Mouse (Mus musculus) bone marrow, adult 2 months (tissue): Measurements from ENCODE around the gene Cdk13.

Experiments
- CTCF ChIP-seq: fragments of 200-500 bp; IDR thresholded peaks from 2 replicates; pipeline ENCODE4 v1.5.1; 2011; ENCODE audit warnings: low read length, control low read depth; ENCODE audit not compliant: control insufficient read depth, insufficient read depth
- POLR2A ChIP-seq: fragments of 200-500 bp; IDR thresholded peaks from 2 replicates; pipeline ENCODE4 v1.6.1; 2011; ENCODE audit warnings: low read depth, mild to moderate bottlenecking, control low read depth, low read length, borderline replicate concordance; ENCODE audit not compliant: control insufficient read depth

DNA sequence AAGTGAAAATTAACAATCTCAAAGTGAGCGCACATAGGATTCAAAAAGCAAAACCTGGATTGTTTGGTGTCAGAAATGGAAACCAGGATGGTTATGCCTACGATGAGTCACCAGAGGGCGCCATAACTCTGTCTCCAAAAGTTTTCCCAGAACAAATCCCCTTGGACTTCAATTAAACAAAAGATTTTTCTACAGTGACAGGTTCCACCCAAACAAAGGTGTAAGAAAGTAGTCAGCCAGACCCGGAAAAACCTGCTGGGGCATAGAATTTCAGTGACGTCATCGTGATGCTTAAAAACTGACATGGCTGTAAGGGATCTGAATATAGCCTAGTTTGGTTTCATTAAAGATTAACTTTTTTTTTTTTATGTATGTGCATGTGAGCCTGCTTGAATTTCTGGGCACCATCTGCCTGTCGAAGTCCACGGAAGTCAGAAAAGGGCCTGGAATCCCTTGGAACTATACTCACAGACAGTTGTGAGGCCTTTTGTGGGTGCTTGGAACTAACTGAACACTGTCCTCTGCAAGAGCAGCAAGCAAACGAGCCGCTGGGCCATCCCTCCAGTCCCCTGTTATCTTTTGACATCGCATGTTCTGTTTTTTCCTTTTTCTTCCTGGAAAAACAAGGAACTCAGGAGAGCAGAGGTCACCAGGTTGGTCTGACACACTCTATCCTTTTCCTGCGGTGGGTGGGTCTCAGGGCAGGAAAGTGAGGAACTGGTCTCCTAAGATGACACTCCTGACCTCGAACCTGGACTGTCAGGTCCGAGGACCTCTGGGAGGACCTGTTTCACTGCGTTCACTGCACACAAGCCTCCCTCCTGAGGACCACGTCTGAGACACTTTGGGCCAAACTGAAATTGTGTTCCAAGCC is 33.0 kb upstream of the Cdk13 start:
- TF ChIP-seq CTCF = peak; percentile 27
- no peak for TF ChIP-seq POLR2A
